Mouse (Mus musculus) liver, embryonic 14.5 days (tissue): ENCODE results near the gene Gpsm3.

Source experiments
- CTCF ChIP-seq: IDR thresholded peaks from 2 replicates; pipeline ENCODE4 v1.5.1; 2016; ENCODE audit warnings: antibody characterized with exemption, low read depth, control low read depth
- EP300 ChIP-seq: IDR thresholded peaks from 2 replicates; pipeline ENCODE4 v1.6.1; 2016; ENCODE audit warnings: antibody characterized with exemption, low read depth

DNA sequence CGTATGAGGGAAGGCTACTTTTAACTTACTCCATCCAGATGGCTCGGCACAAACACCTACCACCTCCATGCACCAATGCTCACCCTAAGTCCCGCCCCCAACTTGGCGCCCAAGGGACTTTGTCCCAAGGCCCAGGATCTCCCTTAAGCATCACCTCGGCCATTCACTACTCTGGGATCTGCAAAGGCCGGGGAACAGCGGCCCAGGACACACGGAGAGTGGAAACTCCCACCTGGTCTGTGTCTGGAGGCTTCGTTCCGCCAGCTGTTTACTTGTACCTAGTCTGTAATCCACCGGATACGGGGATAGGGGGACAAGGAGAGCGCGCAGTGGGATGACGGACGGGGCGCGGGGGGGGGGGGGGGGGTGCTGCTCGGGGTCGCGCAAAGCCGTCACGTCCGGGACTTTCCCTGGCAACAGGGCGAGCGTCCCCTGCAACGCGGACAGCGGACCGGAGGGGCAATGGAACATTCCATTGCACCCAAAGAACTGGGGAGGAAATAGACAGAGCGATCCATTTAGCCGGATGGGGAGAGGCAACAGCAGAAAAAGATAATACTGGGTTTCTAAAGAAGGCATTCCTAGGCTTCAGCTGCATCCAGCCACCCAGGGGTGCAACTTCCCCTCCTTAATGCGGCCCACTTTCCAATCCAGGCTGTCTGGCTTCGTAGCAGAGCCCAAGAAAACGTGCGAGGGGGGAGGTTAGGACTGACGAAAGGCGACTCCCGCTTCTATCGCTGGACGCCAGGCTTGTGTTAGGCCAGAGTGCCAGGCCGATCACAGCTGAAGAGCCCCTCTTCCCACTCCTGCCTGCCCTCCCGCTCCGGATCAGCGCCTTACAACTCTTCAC lies 37.7 kb downstream of the Gpsm3 start:
- TF ChIP-seq CTCF (no peak), EP300 (no peak)
